Mouse (Mus musculus): Measurements from ENCODE around the gene Dmwd. TPM values are rescaled to one million over a fixed set of nuclear protein-coding genes. Genes with fewer than 3 reads are reported as not detected.
"Not testable (repeated sequence)": the region's sequence is repeated elsewhere in the genome, so short reads cannot be mapped to it uniquely, and the experiment has no call there.

The Dmwd gene
- total and polyA plus RNA-seq, 3 experiments: 47.8 to 70.9 (median 54.9) TPM

DNA sequence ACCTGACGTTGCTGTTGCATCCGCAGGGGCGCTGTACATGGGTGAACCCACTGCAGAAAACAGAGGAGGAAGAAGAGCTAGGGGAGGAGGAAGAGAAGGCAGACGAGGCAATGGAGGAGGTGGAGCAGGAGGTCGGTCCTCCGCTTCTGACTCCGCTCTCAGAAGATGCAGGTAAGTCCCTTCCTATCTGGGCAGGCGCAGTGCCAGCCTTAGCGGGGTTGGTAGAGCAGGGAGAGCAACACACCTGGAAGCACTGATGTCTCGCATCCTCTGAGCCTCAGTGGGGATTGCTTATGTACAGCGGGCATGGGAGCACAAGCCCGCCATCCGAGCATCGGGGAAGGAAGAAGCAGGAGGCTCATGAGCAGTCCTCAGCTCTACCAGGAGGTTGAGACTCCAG, 9.0 kb upstream of the Dmwd start:
- no peak overlapping the region for H3K9ac ChIP-seq (ENCODE audit: low read depth, low read length)
- H3K4me3 ChIP-seq: no peak overlapping the region
- no peaks in the 10 kb centered on the region for H3K79me2 ChIP-seq (replicated peaks; ENCODE audit: control insufficient read depth, insufficient read depth, low read length)
- TF ChIP-seq EP300 (IDR thresholded peaks at IDR 0.05; ENCODE audit: insufficient read depth, low read depth, low read length): no peak
- no peak for TF ChIP-seq CTCF (IDR thresholded peaks at IDR 0.05)
- TF ChIP-seq POLR2A (IDR thresholded peaks at IDR 0.05; ENCODE audit: insufficient read depth, low read depth, low read length): no peak
- no peak overlapping the region for H3K27ac ChIP-seq
- peaks cover 10% of the 10 kb centered on the region for H3K27me3 ChIP-seq (ENCODE audit: control insufficient read depth, insufficient read depth, low read length)
- no peak for DNase-seq
- H3K4me1 ChIP-seq (ENCODE audit: control insufficient read depth, insufficient read depth, low read length): no peaks in the 10 kb centered on the region
- intact Hi-C loops (cut with DNase I): no loop called here
- no peaks in the 10 kb centered on the region for H3K36me3 ChIP-seq (ENCODE audit: control insufficient read depth, insufficient read depth, low read length)
- 42% methylated on average over 14 of the region's 14 CpGs for WGBS

DNA sequence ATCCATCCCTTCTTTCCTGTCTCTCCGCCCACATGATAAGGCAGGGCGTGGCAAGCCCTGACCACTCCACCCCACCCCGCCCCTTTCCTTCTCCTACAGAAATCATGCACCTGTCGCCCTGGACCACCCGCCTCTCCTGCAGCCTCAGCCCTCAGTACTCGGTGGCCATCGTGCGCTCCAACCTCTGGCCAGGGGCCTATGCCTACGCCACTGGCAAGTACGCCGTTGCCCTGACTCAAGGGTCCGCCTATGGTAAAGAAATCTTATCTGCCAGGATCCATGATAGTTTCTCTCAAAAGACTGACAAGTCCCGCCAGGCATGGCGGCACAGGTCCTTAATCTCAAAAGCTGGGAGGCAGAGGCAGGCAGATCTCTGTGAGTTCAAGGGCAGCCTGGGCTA, 8.1 kb upstream of the Dmwd start:
- no peak for DNase-seq
- TF ChIP-seq EP300 (IDR thresholded peaks at IDR 0.05; ENCODE audit: insufficient read depth, low read depth, low read length) (no peak), CTCF (IDR thresholded peaks at IDR 0.05) (no peak), POLR2A (IDR thresholded peaks at IDR 0.05; ENCODE audit: insufficient read depth, low read depth, low read length) (no peak)
- Histone ChIP-seq H3K27ac (no peak overlapping the region), H3K4me1 (ENCODE audit: control insufficient read depth, insufficient read depth, low read length) (no peaks in the 10 kb centered on the region), H3K4me3 (no peak overlapping the region), H3K27me3 (ENCODE audit: control insufficient read depth, insufficient read depth, low read length) (peaks cover 10% of the 10 kb centered on the region), H3K9ac (ENCODE audit: low read depth, low read length) (no peak overlapping the region), H3K79me2 (replicated peaks; ENCODE audit: control insufficient read depth, insufficient read depth, low read length) (no peaks in the 10 kb centered on the region), H3K36me3 (ENCODE audit: control insufficient read depth, insufficient read depth, low read length) (no peaks in the 10 kb centered on the region)
- intact Hi-C loops (cut with DNase I): loop anchor here (1.0 kb wide), 2 partner anchors 20 to 25 kb away; no protein-coding TSS in a partner anchor
- 57% methylated on average over 13 of the region's 14 CpGs for WGBS

DNA sequence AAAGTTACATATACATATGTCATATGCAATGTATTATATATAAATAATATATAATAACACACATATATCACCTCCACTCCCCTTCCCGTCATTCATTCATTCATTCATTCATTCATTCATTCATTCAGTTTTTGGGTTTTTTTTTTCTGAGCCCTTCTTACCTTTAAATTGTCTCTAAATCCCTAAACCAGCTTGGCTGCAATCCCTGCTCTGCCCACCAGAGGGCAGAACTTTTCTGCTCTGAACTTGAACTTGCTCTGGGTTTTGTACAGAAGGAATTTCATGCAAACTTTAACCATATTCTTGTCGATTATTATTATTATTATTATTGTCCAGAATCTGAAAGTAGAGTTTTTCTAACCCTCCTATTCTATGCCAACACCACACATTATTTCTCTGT, 7.3 kb upstream of the Dmwd start:
- Histone ChIP-seq H3K9ac (ENCODE audit: low read depth, low read length) (no peak overlapping the region), H3K36me3 (ENCODE audit: control insufficient read depth, insufficient read depth, low read length) (no peaks in the 10 kb centered on the region), H3K79me2 (replicated peaks; ENCODE audit: control insufficient read depth, insufficient read depth, low read length) (no peaks in the 10 kb centered on the region), H3K27ac (no peak overlapping the region), H3K4me3 (no peak overlapping the region), H3K27me3 (ENCODE audit: control insufficient read depth, insufficient read depth, low read length) (peaks cover 10% of the 10 kb centered on the region), H3K4me1 (ENCODE audit: control insufficient read depth, insufficient read depth, low read length) (no peaks in the 10 kb centered on the region)
- TF ChIP-seq CTCF (IDR thresholded peaks at IDR 0.05) (peak; percentile 85), EP300 (IDR thresholded peaks at IDR 0.05; ENCODE audit: insufficient read depth, low read depth, low read length) (0 out of 2 replicates have a peak, but pooled peaks have one; percentile 32), POLR2A (IDR thresholded peaks at IDR 0.05; ENCODE audit: insufficient read depth, low read depth, low read length) (no peak)
- WGBS: 0% methylated on average over 2 of the region's 2 CpGs
- DNase-seq: peak; percentile 60 to 84
- intact Hi-C loops (cut with DNase I): loop anchor here (1.0 kb wide), 2 partner anchors 20 to 25 kb away; no protein-coding TSS in a partner anchor

DNA sequence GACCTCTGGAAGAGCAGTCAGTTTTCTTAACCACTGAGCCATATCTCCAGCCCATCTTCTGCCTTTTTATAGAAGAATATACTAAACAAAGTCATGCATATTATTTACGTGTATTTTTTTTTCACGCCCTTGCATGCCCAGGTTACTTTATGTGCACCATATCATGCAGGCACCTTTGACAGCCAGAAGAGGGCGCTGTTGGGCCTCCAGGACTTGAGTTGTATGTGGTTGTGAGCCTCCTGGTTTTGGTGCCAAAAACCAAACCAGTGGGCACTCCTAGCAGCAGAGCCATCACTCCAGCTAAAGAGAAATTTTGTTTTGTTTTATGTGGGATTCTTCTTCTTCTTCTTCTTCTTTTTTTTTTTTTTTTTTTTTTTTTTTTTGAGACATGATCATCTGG, 6.5 kb upstream of the Dmwd start:
- H3K79me2 ChIP-seq (replicated peaks; ENCODE audit: control insufficient read depth, insufficient read depth, low read length): no peaks in the 10 kb centered on the region
- TF ChIP-seq CTCF (IDR thresholded peaks at IDR 0.05) (peak; percentile 67), POLR2A (IDR thresholded peaks at IDR 0.05; ENCODE audit: insufficient read depth, low read depth, low read length) (no peak)
- WGBS: 51% methylated on average over 3 of the region's 3 CpGs
- DNase-seq: no peak
- peaks cover 10% of the 10 kb centered on the region for H3K27me3 ChIP-seq (ENCODE audit: control insufficient read depth, insufficient read depth, low read length)
- H3K4me1 ChIP-seq (ENCODE audit: control insufficient read depth, insufficient read depth, low read length): no peaks in the 10 kb centered on the region
- H3K27ac ChIP-seq: no peak overlapping the region
- H3K36me3 ChIP-seq (ENCODE audit: control insufficient read depth, insufficient read depth, low read length): no peaks in the 10 kb centered on the region
- no peak overlapping the region for H3K9ac ChIP-seq (ENCODE audit: low read depth, low read length)
- intact Hi-C loops (cut with DNase I): no loop called here
- no peak overlapping the region for H3K4me3 ChIP-seq

DNA sequence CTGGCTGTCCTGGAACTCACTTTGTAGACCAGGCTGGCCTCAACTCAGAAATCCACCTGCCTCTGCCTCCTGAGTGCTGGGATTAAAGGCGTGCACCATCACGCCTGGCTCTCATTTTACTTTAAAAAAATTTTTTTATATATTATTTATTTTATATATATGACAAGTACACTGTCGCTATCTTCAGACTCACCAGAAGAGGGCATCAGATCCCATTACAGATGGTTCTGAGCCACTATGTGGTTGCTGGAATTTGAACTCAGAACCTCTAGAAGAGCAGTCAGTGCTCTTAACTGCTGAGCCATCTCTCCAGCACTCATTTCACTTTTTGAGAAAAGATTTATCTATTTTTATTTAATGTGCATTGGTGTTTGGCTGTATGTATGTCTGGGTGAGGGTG, 5.0 kb upstream of the Dmwd start:
- H3K4me3 ChIP-seq; H3K79me2 ChIP-seq (replicated peaks; ENCODE audit: control insufficient read depth, insufficient read depth, low read length); H3K36me3 ChIP-seq (ENCODE audit: control insufficient read depth, insufficient read depth, low read length); H3K9ac ChIP-seq (ENCODE audit: low read depth, low read length); H3K27me3 ChIP-seq (ENCODE audit: control insufficient read depth, insufficient read depth, low read length); DNase-seq; H3K27ac ChIP-seq; H3K4me1 ChIP-seq (ENCODE audit: control insufficient read depth, insufficient read depth, low read length): not testable (repeated sequence)
- 46% methylated on average over 3 of the region's 3 CpGs for WGBS
- intact Hi-C loops (cut with DNase I): loop anchor here (5.0 kb wide), 1 partner anchor 61 kb away; no protein-coding TSS in a partner anchor
- peak; percentile 64 for TF ChIP-seq CTCF (IDR thresholded peaks at IDR 0.05)

DNA sequence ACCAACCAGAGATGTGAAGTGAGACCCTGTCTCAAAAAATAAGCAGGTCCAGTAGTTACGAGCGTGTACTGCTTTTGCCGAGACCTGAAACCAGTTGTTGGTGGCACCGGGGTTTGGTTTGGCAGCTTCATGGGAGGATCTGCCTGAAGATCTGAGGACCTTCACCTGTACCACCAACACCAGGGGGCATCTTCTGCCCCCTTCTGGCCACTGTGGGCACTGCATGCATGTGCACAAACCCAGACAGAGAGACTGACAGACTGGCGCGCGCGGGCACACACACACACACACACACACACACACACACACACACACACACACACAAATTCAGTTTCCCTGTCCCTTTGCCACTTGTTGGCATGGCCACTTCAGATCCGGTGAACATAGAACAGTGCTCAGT, 2.5 kb upstream of the Dmwd start:
- intact Hi-C loops (cut with DNase I): loop anchor here (5.0 kb wide), 1 partner anchor 59 kb away; no protein-coding TSS in a partner anchor
- no peak overlapping the region for H3K4me3 ChIP-seq
- no peak overlapping the region for H3K27ac ChIP-seq
- no peaks in the 10 kb centered on the region for H3K27me3 ChIP-seq (ENCODE audit: control insufficient read depth, insufficient read depth, low read length)
- H3K36me3 ChIP-seq (ENCODE audit: control insufficient read depth, insufficient read depth, low read length): no peaks in the 10 kb centered on the region
- peaks cover 7% of the 10 kb centered on the region for H3K4me1 ChIP-seq (ENCODE audit: control insufficient read depth, insufficient read depth, low read length)
- no peaks in the 10 kb centered on the region for H3K79me2 ChIP-seq (replicated peaks; ENCODE audit: control insufficient read depth, insufficient read depth, low read length)
- DNase-seq: peak in 1 of 2 experiments; percentile 62
- no peak overlapping the region for H3K9ac ChIP-seq (ENCODE audit: low read depth, low read length)
- TF ChIP-seq EP300 (IDR thresholded peaks at IDR 0.05; ENCODE audit: insufficient read depth, low read depth, low read length) (no peak), POLR2A (IDR thresholded peaks at IDR 0.05; ENCODE audit: insufficient read depth, low read depth, low read length) (no peak), CTCF (IDR thresholded peaks at IDR 0.05) (peak; percentile 59)
- WGBS: 83% methylated on average over 9 of the region's 9 CpGs
